Mouse (Mus musculus) gonadal fat pad, adult 2 months (tissue): ENCODE results near the gene Ddrgk1. TPM values are rescaled to one million over a fixed set of nuclear protein-coding genes. Genes with fewer than 3 reads are reported as not detected.

Experiments used
- DNase-seq: peaks from one replicate; pipeline ENCODE4 v3.0.0-alpha.2; 2012; ENCODE audit warnings: low read depth
- polyA plus RNA-seq: library from polyadenylated mRNA; depleted of rRNA; stranded (reverse); fragments of >200 nt; gene quantifications from 2 replicates; pipeline ENCODE4 v1.2.3, GENCODE M21; 2012; rRNA removed

Gene Ddrgk1
- polyA plus RNA-seq: 63.9 and 87.7 TPM in 2 replicates

DNA sequence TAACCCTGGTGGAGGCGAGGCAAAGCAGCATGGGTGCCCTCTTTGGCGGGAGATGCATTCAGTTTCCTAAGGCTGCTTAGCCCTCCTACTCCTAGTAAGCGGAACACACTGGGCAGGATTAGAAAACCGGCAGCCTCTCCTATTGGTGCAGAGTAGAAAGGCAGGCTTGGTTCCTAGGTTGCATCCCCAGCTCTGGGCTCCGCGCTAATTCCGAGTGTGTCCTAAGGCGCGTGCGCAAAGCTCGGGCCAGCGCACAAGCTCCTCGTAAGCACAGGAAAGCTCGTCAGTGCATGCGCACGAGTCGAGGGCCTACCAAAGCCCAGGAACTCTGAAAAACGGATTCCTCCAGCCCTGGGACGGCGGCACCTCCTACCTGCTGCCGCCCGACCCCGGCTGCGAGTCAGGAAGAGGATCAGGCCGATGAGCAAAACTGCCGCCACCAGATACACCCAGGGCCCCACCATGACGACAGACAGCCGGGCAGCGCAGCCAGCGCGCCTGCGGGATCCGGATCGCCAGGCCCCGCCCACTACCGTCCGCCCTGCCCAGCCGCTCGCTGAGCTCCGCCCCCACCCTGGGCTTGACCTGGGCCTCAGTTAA lies at the start of gene Ddrgk1:
Ddrgk1 (minus strand) TSS at position 558 of the 600 bp plus-strand sequence.
- DNase-seq: peak; percentile 69

DNA sequence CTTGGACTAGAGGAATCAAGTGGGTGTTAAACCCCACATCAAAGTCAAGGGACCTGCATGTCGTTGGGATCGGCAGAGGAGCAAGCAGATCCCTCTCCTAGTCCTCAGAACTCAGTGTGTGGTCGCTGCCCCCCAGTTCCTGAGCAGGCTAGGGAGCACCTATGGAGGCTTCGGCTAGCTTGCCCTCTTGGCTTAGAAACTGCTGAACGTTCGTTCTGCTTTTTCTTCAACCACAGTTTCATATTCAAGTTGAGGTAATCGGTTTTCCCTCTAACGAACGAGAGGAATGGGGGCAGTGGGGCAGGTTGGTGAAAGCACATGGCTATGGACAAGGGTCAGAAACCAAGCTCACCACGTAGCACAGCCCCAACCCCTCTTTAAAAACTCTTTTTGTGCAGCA lies 42.6 kb upstream of the Ddrgk1 start:
- DNase-seq: no peak

DNA sequence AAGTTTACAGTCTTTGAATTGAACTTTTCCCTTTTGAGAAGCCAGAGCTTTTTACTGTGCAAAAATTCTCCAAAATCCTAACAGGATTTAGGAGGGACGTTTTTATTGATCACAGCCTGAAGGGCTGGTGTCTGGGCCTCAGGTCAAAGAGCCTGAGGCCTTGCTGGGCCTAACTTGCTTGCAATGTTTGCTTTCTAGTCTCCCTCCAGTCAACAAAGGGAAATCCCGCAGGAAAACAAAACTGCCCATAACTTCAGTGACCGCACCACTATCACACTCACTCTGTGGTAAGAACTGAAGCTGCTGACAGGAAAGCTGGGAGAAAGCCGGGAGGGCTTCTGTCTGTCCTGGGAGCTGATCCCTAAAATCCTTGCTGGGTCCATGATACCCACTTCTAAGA lies 42.1 kb upstream of the Ddrgk1 start:
- no peak for DNase-seq

DNA sequence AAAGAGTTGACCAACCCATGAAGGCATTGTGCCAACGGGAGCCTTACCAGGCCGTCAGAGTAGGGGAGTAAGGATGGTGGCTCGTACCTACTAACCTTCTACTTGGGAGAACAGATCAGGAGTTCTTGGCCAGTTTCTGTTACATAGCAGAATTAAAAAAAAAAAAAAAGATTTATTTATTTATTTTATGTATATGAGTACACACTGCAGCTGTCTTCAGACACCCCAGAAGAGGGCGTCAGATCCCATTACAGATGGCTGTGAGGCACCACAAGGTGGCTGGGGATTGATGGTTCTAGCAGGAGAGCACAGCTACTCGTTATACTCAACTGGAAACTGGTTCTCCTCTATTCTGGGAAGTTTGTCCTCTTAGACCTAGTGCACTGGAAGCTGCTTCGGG lies 40.7 kb upstream of the Ddrgk1 start:
- DNase-seq: no peak

DNA sequence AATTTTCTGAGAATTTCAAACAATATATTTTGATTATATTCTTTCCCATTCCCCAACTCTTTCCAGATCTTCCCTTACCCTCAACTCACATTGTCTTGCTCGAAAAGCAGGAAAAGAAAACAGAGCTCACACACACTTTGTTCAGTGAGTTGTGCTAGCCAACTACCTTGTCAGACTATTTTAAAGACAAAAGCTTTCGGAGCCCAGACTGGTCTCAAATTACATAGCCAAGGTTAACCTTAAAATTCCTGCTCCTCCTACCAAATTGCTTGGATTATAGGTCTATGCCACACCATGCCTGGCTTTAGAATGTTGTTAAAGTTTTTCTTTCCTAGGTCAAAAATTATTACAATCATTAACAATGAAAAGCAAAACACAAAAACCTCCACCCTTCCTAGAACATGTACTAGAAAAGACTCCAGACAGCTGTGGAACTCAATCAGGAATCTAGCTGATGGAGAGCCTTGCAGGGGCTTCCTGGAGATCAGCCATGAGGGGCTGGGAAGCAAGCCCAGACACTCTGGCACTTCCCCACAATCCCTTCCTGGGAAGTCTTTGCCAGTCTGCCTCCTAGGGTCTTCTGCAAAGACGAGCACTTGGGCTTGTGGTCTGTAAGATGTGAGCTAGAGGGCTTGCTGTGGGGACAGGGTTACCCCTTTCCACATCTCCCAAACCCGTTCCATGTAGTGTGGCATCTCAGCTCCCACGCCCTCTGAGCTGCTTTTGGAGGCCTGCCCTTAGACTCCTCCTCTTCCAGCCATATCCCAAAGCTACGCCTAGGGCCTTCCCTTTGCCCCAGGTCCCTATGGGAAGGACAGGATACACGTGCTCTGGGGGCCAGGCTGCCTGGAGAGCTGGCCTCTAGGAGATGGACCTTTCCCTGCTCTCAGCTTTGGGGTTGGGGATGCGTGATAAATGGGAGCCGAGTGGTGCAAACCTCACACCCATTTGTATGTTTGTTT lies 39.9 kb upstream of the Ddrgk1 start:
- DNase-seq: no peak

DNA sequence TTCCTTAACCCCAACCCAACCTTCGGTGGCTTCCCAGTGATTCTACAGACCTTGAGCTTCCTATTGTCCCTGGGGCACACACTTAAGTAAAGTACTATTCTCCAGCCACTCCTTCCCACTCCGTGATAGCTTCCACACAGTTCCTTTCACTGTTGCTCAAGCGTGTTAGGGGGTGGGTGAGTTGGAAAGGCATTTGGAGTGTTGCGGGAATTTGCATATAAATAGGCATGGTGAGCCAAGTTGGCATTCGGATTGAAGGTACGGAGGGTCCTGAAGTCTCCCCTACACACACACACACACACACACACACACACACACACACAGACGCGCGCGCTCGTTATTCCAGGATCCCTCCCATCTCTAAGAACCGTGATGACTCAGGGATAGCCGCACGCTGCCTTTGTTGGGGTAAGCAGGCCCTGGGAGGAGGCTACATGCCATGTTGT lies 33.4 kb upstream of the Ddrgk1 start:
- DNase-seq: no peak

DNA sequence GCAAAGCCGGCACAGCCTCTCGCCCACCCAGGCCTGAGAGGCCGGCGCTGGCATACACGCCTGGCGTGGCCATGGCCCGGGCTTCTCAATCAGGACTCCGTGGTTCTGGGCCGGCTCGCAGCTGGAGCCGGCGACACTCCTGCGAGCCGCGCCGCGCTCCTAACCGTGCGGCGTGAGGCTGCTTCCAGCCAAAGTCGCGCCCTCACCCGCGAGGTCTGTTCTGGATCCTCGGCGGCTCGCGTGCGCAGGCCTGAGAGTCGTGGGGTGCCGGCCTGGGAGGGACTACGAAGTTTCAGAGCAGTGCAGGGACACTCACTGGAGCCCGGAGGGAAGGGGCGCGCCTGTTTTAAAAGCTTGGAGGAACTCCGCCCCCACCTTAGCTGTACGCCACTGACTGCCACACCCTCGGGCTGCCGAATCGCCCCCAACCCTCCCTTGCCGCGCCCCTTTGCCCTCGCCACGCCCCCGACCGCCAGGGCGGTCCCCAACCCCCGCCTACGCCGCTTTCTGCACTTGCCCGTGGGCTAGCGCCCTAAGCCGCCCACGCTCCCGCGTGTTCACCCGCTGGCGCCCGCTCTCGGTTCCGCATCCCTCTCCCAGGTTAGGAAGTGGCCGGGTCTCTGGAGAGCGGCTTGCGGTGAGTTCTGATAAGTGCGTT lies 32.8 kb upstream of the Ddrgk1 start, which contains the start of gene Slc4a11:
Slc4a11 (minus strand) TSS at position 367 of the 658 bp plus-strand sequence.
- no peak for DNase-seq

DNA sequence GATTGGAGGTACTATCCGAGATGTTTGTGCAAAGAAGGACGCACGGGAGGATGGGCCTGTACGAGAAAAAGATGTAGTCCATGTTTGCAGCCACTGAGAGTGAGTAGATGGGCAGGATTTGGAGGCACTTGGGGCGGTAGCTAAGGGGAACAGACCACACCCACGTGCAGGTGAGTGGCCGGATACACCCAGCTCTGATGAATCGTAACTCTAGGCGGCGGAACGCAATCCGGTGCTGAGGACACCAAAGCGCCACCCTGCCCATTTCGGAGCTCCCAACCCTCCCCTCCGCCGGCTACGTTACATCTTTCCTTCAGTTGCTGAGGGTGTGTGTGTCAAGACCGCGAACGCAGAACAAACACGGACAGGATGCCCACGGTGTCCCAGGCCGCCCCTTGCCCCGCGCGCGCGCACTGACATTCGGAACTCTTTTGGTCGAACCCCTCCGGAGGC lies 32.3 kb upstream of the Ddrgk1 start:
- no peak for DNase-seq

DNA sequence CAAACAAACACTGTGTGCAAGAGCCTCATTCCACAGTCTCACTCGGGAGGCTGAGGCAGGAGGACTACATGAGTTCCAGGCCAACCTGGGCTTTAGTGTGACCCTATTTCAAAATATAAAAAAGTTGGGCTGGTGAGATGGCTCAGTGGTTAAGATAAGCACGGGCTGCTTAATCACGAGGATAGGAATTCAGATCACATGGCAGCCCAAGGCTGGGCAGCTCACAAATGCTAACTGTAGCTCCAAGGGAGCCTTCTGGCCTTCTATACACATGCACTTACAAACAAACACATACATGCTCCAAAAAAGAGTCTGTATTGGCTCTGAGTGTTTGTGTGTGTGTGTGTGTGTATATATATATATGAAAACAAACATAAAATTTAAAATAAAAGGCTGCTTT lies 29.1 kb upstream of the Ddrgk1 start:
- DNase-seq: no peak

DNA sequence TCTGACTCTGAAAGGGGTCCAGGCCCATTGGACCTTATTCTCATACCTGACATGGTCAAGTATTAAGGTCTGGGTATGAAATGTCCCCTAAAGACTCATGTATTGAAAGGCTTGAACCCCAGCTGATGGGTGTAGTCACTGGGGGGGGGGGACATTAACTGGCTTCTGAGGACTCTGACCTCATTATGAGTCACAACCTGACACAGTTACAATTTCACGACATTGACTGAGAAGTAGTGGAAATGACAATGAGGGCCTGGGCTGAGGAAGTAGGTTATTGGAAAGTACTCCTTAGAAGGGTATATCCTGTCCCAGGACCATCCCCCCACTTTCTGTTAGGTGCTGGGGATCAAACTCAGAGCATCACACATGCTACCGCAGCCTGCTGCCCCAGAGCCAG lies 24.6 kb upstream of the Ddrgk1 start:
- DNase-seq: no peak

DNA sequence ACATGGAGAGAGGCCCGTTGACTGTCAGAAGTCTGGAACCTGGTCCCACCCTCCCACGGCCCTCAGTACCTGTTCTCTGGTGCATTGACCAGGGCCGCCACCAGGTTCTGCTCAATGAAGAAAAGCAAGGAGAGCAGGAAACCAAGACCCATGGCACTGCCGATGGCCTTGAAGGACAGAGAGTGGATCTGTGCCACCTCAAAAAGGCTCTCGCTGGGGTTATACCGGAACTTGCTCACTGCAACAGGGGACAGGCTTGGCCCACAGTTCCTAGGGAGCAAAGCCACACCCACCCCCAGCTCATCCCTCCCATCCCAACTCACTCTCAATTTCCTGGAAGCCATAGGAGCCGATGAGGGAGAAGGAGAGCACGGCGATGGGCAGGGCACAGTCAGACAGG lies 21.0 kb upstream of the Ddrgk1 start:
- no peak for DNase-seq

DNA sequence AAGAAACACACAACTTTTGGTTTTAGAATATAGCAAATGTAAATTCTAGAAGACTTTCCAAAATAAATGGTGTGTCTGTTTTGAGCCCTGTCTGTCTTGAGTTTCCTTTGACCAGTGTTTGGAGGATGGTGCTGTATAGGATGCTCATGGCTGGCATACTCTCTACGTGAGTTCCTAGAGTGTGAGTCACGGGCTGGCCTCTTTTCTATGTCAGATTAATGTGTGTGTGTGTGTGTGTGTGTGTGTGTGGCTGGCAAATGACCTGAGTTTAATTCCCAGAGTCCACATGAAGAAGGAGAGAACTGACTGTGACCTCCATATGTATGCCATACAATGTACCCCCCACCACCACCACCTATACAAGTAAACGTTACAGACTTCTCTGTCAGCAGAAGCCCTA lies 17.1 kb upstream of the Ddrgk1 start:
- no peak for DNase-seq

DNA sequence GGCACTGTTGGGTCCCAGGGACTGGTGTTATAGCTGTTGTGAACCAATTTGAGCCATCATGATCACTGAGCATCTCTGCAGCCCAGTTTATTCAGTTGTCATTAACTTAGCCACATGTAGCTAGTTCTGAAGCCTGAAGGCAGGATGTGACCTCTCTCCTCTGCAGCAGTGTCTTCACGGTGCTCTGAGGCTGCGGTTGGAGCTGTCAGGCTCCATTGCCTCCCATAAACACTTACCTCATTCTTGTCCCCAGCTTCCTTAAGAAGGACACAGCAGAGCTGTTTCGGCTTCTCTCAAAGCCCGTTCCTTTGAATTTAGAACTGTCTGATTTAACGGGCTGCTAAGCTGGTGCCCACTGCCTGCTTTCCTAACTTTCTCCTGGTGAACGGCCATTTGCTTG lies 15.4 kb upstream of the Ddrgk1 start:
- no peak for DNase-seq

DNA sequence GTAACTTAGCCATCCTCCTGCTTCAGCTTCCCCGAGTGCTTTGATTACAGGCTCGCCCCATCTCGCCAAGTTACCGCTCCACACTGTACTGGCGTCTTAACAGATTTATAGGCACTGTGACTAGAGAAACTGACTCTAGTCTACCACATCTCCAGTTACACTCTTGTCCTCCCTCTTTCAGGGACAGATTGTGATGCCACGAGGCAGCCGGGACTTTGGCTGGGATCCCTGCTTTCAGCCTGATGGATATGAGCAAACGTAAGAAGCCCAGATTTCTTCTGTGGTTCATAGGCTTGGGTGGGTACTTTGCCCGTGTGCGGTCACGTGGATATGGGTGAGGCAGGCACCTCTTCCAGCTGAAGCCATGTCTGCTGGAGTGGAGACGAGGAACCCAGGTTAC lies 14.7 kb upstream of the Ddrgk1 start:
- DNase-seq: no peak

DNA sequence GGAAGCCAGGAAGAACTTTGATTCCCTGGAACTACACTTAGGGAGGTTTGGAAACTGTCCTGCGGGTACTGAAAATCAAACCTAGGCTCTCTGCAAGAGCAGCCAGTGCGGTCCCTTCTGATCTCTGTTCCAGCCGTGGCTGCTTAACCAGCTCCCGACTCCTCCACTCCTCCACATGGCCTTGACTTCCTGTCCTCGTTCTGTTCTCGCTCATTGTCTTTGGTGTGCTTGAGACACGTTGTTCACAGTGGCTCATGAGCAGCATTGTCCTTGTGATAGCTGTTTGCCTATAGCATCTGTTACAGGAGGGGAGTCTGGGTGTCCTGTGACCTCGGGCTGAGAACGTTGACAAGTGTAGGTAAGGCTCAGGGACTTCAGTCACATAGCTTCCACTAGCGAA lies 12.8 kb upstream of the Ddrgk1 start:
- no peak for DNase-seq

DNA sequence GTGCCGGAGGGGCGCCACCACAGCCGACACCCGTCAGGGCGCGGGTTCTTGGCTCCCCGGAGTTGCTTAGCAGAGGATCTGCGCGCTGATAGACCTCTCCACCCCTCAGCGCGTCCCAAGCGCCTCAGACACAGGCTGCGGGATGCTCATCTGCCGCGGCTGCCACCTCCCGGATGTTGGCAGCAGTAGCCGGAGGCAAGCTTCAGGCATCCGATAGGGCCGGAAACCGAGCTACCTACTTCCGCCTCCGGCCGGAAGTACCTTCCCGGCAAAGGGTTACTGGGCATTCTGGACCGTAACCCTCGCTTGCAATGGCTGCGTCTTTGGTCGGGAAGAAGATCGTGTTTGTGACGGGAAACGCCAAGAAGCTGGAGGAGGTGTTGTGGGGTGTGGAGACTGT lies 3.1 kb upstream of the Ddrgk1 start, which contains the start of gene Itpa:
Itpa (plus strand) TSS at position 52 of the 400 bp plus-strand sequence.
- no peak for DNase-seq

DNA sequence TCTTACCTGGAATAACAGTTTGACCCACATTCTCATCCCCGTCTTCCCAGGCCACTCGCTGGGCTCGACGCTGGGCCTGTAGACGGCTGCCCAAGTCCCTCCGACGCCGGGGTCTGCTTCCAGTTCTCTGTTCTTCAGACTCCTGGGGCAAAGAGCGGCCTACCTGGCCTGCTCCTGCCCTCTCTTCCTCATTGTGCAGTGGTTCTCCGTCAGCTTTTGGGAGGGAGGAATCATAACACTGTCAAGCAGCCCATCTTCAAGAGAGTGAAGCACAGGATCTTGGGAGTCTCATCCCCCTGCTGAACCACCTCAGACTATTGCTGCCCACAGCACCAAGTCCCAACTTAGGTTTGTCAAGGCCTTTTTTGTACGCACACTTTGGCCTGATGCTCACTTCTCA lies 1.1 kb downstream of the Ddrgk1 start:
- no peak for DNase-seq

DNA sequence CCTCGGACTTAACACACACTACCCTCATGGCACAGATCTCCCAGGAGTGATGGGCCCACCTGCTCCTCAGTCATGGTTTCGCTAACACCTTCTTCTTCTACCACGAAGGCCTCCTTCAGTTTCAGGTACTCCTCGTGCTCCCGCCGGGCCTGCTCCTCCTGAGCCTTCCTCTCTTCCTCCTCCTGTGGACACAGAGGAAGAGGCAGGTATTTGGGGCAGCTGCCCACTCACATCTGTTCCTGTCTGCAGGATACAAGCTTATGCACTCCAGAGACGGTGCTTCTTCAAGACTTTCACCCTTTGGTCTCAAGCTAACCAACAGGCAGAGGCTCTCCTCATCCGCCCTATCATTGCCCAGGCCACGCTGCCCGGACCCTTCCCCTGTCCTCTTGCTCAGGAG lies 5.9 kb downstream of the Ddrgk1 start:
- no peak for DNase-seq

DNA sequence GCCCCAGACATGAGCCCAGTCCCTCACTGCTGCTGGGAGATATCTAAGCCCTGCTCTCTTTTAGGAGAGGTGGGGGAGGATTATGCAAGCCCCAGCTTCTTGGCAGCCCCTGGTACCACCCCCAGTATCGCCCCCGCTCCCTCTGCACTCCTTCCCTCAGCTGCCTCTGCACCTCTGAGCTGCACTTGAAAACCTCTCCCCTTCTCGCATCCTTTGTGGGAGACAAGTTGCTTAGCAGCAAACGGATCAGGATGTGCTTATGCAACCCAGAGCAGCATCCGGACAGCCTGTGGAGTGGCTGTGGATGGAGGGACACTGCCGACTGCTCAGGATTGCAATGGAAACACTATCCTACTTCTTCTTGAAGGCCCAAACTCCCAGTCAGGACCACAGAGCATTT lies 6.9 kb downstream of the Ddrgk1 start:
- no peak for DNase-seq

DNA sequence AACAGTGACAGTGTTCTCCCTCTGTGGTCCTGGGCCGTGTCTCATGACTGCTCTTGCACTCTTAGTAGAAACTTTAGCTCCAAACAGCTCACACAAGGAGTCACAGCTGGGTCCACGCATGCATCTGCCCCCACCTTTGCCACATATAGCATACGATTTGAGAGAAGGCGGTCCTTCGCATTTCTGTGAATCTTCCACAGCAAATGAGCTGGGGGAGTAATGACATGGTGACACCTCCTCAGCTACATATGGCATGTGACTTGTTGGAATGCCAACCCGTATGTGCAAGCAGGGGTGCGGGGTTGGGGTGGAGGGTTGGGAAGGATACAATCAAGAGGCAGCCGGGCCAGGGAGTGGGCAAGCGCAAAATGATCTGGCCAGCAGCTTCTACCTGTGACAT lies 7.9 kb downstream of the Ddrgk1 start:
- no peak for DNase-seq

DNA sequence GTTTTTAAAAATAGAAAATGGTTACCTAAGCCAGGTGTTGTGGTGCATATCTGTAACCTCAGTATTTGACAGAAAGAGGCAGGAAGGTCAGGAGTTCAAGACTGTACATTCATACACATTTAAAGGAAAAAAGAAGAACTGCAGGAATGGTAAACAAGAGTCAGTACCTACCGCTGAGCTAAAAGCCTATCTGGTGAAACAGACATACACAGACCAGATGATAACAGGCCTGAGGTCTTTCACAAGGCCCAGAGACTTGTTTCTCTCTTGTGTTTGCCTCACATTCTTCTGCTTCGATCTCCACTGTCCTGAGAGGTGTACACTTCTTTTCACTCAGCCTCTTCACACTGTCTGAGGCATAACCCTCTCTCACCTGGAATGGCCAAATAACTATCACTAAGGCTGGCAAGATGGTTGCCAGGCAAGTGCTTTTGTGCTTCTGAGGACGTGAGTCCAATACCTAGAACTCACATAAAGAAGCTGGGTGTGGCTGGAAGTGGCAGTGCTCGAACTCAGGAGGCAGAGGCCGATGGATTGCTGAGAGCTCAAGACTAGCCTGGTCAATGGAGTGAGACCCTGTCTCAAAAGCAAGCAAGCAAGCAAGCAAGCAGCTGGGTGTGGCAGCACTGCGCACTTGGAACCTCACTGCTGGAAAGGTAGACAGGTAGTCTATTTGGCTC lies 8.7 kb downstream of the Ddrgk1 start:
- no peak for DNase-seq

DNA sequence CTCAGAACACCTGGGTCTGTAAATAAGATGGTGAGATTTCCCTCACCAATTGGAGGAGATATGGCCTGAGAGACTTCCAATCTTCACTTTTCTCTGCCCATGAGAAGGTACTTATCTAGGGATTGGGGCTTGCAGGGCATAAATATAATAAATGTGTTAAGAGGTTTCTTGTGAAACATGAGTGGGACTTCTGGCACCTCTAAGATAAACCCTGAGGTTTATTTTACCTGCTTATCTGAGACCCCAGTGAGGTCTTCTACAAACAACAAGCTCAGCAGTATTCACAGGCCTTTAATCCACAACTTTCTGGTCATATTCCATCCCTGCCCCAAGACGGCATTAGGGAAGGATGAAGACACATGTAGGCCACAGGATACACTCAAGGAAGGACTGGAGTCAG lies 10.7 kb downstream of the Ddrgk1 start:
- no peak for DNase-seq
